Mouse (Mus musculus) kidney, adult 2 months (tissue): Measurements from ENCODE around the gene Copz2.

Experiments used
- CTCF ChIP-seq: fragments of 200-500 bp; conservative IDR thresholded peaks from 2 replicates; pipeline ENCODE4 v1.5.1; 2011; ENCODE audit warnings: low read depth, mild to moderate bottlenecking, control low read depth, low read length, moderate library complexity, mixed read lengths; ENCODE audit not compliant: insufficient read depth, insufficient read length
- POLR2A ChIP-seq: fragments of 200-500 bp; IDR thresholded peaks from one replicate; pipeline ENCODE4 v1.6.1; 2011; ENCODE audit warnings: low read depth, low read length, control low read depth

DNA sequence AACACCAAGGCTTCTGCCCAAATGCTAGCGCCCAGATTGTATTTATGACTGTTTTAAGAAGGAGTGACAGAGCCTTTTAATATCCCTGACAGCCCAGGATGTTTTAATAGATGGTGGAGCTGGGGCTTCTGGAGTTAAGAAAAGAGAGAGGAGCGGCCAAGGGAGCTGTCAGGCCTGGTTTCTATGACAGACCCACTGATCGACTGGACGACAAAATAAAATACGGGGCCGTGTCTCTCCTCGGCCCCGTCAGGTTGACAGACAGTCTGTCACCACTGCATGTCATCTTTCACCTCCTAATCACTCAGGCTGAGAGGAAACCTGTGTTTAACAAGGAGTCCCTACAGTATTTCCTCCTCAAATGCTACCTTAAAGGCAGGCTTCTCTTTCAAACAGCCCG is 51.7 kb downstream of the Copz2 start:
- TF ChIP-seq CTCF (no peak), POLR2A (no peak)
